In genomic region chr6:122670201-122670551, GRCm38 (mm10) we compare ENCODE assay signal across 9 mouse cellular contexts. TPM values are rescaled to one million over a fixed set of nuclear protein-coding genes. Genes with fewer than 3 reads are reported as not detected.
DNase-seq lines count a peak whose midpoint lies in the region; ATAC-seq lines count a peak whose summit lies in the region.
"Had no signal": no experiment of that assay in that cellular context is flagged by ENCODE, and none has a peak within 500 bp of the region (broad histone marks: within the 10 kb centered on the region; RNA-seq: fewer than 3 reads in every experiment).

No protein-coding gene starts in this region.

- H3K9me3 ChIP-seq in kidney, embryonic 14.5 days (ENCODE audit: control insufficient read depth, low read length) = no peaks in the 10 kb centered on the region
- H3K9me3 ChIP-seq in hindbrain, embryonic 11.5 days (ENCODE audit: control insufficient read depth, low read length) = no peaks in the 10 kb centered on the region
- no peaks in the 10 kb centered on the region for H3K9me3 ChIP-seq in midbrain, embryonic 16.5 days (replicated peaks; ENCODE audit: control insufficient read depth, low read length, poor library complexity, severe bottlenecking)

- H3K4me1 ChIP-seq in kidney, embryonic 14.5 days (ENCODE audit: control insufficient read depth, insufficient read depth, low read length) = no peaks in the 10 kb centered on the region
- H3K4me1 ChIP-seq in hindbrain, embryonic 11.5 days (replicated peaks; ENCODE audit: control insufficient read depth, insufficient read depth, low read length) = no peaks in the 10 kb centered on the region
- peaks cover 4% of the 10 kb centered on the region for H3K4me1 ChIP-seq in midbrain, embryonic 16.5 days (ENCODE audit: control insufficient read depth, insufficient read depth, low read length)

- peak overlapping the region; percentile 42 for H3K4me3 ChIP-seq in kidney, embryonic 14.5 days (ENCODE audit: low read length)
- peak overlapping the region; percentile 38 for H3K4me3 ChIP-seq in hindbrain, embryonic 11.5 days (ENCODE audit: low read depth, low read length)
- peak overlapping the region; percentile 45 for H3K4me3 ChIP-seq in midbrain, embryonic 16.5 days (ENCODE audit: low read depth, low read length)

- no peak overlapping the region for H3K27ac ChIP-seq in kidney, embryonic 14.5 days (ENCODE audit: low read depth, low read length)
- no peak overlapping the region for H3K27ac ChIP-seq in hindbrain, embryonic 11.5 days (ENCODE audit: low read depth, low read length)
- peak overlapping the region; percentile 68 for H3K27ac ChIP-seq in midbrain, embryonic 16.5 days (ENCODE audit: low read length)

- WGBS in kidney, embryonic 14.5 days = 28% methylated on average over 10 of the region's 10 CpGs
- 37% methylated on average over 10 of the region's 10 CpGs for WGBS in hindbrain, embryonic 11.5 days
- WGBS in midbrain, embryonic 16.5 days = 18% methylated on average over 10 of the region's 10 CpGs

- no peak for ATAC-seq in kidney, embryonic 14.5 days (ENCODE audit: low FRiP score, low TSS enrichment)
- ATAC-seq in hindbrain, embryonic 11.5 days (ENCODE audit: low FRiP score) = no peak
- ATAC-seq in midbrain, embryonic 16.5 days = peak; percentile 54
- no peak for ATAC-seq in megakaryocyte, adult 5-6 weeks (ENCODE audit: poor library complexity, severe bottlenecking)

- no peak overlapping the region for H3K9ac ChIP-seq in kidney, embryonic 14.5 days (ENCODE audit: low read depth, low read length)
- H3K9ac ChIP-seq in hindbrain, embryonic 11.5 days (ENCODE audit: low read depth, low read length) = 0 out of 2 replicates have a peak overlapping the region, but pooled peaks have one; percentile 0
- peak overlapping the region; percentile 49 for H3K9ac ChIP-seq in midbrain, embryonic 16.5 days (ENCODE audit: low read depth, low read length)

- no peaks in the 10 kb centered on the region for H3K36me3 ChIP-seq in kidney, embryonic 14.5 days (ENCODE audit: control insufficient read depth, insufficient read depth, low read length)
- no peaks in the 10 kb centered on the region for H3K36me3 ChIP-seq in hindbrain, embryonic 11.5 days (ENCODE audit: control insufficient read depth, insufficient read depth, low read length)
- no peaks in the 10 kb centered on the region for H3K36me3 ChIP-seq in midbrain, embryonic 16.5 days (ENCODE audit: control insufficient read depth, insufficient read depth, low read length)

- H3K27me3 ChIP-seq in kidney, embryonic 14.5 days (ENCODE audit: control insufficient read depth, insufficient read depth, low read length) = no peaks in the 10 kb centered on the region
- no peaks in the 10 kb centered on the region for H3K27me3 ChIP-seq in hindbrain, embryonic 11.5 days (ENCODE audit: control insufficient read depth, insufficient read depth, low read length)
- no peaks in the 10 kb centered on the region for H3K27me3 ChIP-seq in midbrain, embryonic 16.5 days (ENCODE audit: control insufficient read depth, insufficient read depth, low read depth, low read length)

- DNase-seq in kidney, postnatal 36 days = no peak
- DNase-seq in cerebellum, adult 8-10 months = peak; percentile 10
- peak; percentile 49 for DNase-seq in hindbrain, embryonic 11.5 days (ENCODE audit: low spot score)
- DNase-seq in ovary, postnatal 10 days (ENCODE audit: low spot score) = no peak
- no peak for DNase-seq in adrenal gland, postnatal 4 days (ENCODE audit: low spot score in 2 of 2)

- H3K4me2 ChIP-seq in kidney, embryonic 14.5 days (replicated peaks; ENCODE audit: low read depth, low read length) = peak overlapping the region; percentile 60
- peak overlapping the region; percentile 51 for H3K4me2 ChIP-seq in hindbrain, embryonic 11.5 days (replicated peaks; ENCODE audit: low read depth, low read length)
- H3K4me2 ChIP-seq in midbrain, embryonic 16.5 days (ENCODE audit: low read length) = peak overlapping the region; percentile 66

RNA-seq across cellular contexts. Expression of gene Nanog, which starts 37.1 kb away (rescaled TPM):
- 0.13 TPM in 1 of 2 replicates, not detected in the other for polyA plus RNA-seq in kidney, embryonic 14.5 days (2014; fragmentation: Nextera tagmentation; extraction: Ambion mirVana)
- 0.07 and 0.32 TPM in 2 replicates for polyA plus RNA-seq in hindbrain, embryonic 11.5 days (2014; fragmentation: Nextera tagmentation; extraction: Ambion mirVana)
- polyA plus RNA-seq in midbrain, embryonic 16.5 days (2015; fragmentation: Nextera tagmentation; extraction: Ambion mirVana) = not detected in 2 replicates
- total RNA-seq in megakaryocyte, adult 5-6 weeks (2015) = not detected in 2 replicates
- total RNA-seq in megakaryocyte, adult 5-6 weeks (2017) = not detected in 2 replicates
- not detected for total RNA-seq in adrenal gland, postnatal 4 days (2021)
- total RNA-seq: MEL had no signal

RNA-seq across cellular contexts. Expression of gene Dppa3, which starts 44.0 kb away (rescaled TPM):
- not detected in 2 replicates for polyA plus RNA-seq in kidney, embryonic 14.5 days (2014; fragmentation: Nextera tagmentation; extraction: Ambion mirVana)
- not detected in 2 replicates for polyA plus RNA-seq in hindbrain, embryonic 11.5 days (2014; fragmentation: Nextera tagmentation; extraction: Ambion mirVana)
- not detected in 2 replicates for polyA plus RNA-seq in midbrain, embryonic 16.5 days (2015; fragmentation: Nextera tagmentation; extraction: Ambion mirVana)
- not detected in 2 replicates for total RNA-seq in megakaryocyte, adult 5-6 weeks (2015)
- total RNA-seq in megakaryocyte, adult 5-6 weeks (2017) = not detected in 2 replicates
- not detected for total RNA-seq in adrenal gland, postnatal 4 days (2021)
- total RNA-seq: MEL had no signal

Comparison
In these comparisons a context has a peak if more than half of its experiments do, and no peak if none do; other contexts are left out.
1. DNase-seq: peak in cerebellum, adult 8-10 months (single experiment) and hindbrain, embryonic 11.5 days (single experiment); none in kidney, postnatal 36 days (0 of 2), ovary, postnatal 10 days (single experiment) and adrenal gland, postnatal 4 days (0 of 2).
2. Peak in every context shown above with its lines, with median percentiles within 50 percentile points of each other: H3K4me2 ChIP-seq and H3K4me3 ChIP-seq.